Mouse (Mus musculus) left cerebral cortex, adult 8-10 months (tissue): Measurements from ENCODE around the gene Slc25a25. TPM values are rescaled to one million over a fixed set of nuclear protein-coding genes. Genes with fewer than 3 reads are reported as not detected.
"Not testable (repeated sequence)": the region's sequence is repeated elsewhere in the genome, so short reads cannot be mapped to it uniquely, and the experiment has no call there.

Experiments
- DNase-seq, 2 experiments: peaks; one replicate each; pipeline ENCODE4 v3.0.0; 2022; ENCODE audit warnings: low spot score in 2 of 2
- total RNA-seq, 4 experiments: library from RNA; stranded (reverse); gene quantifications; 2 replicates each; pipeline ENCODE4 v1.2.4; 2022

Slc25a25 gene
- total RNA-seq = 10 to 100 TPM; 56.5 to 66.1 (median 60.9) TPM

DNA sequence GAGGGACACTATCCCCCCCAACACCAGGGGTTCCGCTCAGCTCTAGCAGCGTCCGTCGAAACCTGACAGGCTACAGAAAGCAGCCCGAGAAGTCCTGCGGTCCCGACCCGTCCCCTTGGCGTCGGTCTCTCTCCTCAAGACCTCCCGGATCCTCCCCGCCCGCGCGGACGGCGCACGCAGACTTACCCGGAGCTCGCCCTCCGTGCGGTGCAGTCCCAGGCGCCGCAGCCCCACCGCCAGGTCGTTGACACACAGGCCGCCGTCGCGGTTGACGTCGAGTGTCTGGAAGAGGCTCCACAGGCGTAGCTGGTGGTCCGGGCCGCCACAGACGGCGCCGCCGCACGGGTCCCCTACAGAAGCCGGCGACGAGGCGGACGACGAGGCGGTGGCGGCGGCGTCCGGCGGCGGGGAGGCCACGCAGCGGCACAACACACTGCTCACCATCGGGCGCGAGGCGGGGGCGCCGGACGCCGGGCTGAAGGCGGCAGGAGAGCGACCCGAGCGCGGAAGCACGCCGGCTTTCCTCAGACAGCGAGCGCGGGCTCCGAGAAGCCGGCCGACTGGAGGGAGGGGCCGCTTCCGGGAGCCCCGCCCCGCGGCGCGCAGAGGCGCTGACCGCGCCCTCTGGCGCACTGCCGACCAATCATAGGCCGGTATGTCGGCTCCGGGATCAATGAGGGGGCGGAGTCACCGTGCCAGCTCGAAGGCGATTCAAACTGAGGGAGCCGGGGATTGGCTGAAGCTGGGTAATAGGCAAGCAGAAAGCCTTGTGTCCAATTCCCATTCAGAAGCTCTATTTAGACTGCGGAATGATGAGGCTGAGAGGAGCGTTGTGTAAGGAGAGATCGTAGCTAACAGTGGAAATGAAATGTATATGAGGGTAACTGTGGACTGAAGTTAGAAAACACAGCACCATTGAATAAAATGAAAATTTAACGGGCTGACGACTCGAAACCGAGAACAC is at the start of gene Slc25a25:
Gene Slc25a25, minus strand, starts transcription at position 565 of the 964 bp plus-strand sequence.
- peak; percentile 87 to 98 for DNase-seq

DNA sequence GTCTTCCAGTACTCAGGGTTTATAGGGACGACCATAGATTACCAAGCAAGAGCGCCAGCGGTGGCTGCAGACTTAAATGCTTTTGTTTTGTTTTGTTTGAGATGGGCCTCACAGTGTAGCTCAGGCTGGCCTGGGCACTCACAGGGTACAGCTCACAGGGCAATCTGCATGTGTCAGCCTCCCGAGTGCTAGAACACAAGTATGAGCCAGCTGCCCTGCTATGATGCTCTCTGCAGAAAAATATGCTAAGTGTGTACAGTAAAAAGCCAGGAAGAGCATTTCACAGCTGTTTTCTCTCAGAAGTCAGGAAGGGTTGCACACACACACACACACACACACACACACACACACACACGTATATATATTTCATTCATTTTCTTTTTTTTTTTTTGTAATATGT is 49.2 kb upstream of the Slc25a25 start:
- no peak for DNase-seq

DNA sequence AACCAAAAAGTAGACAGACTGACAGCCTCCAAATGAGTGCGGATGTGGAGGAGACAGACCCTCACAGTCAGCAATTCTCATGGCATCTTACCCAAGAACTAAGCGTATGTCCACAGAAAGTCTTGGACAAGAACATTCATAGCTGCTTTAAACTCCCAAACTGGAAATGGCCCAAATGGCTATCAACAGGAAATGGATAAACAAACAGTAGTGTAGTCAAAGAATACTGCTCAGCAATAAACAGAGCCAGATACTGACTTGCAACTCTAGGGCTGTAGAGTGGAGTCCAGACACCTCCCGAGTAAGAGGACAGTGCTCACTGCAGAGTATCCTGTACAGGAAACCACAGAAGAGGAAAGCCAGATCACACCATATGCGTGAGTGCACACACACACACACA is 48.1 kb upstream of the Slc25a25 start:
- no peak for DNase-seq

DNA sequence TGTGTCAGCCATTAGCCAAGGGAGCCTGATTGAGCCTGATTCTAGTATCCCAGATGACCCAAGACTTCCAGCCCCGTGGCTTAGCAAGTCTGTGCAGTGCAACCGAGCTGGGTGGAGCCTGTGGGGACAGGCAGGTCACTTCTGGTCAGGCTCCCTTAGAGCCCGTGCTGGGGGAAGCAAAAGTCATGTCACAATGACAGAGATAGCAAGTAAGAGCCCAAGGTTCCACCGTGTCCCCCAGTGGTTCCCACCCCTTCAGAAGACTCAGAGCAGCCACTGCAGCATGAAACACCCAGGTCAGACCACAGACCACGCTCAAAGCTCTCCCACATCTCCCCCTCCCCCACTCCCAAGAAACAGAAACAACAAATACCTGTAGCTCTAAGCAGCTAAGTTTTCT is 44.9 kb upstream of the Slc25a25 start:
- no peak for DNase-seq

DNA sequence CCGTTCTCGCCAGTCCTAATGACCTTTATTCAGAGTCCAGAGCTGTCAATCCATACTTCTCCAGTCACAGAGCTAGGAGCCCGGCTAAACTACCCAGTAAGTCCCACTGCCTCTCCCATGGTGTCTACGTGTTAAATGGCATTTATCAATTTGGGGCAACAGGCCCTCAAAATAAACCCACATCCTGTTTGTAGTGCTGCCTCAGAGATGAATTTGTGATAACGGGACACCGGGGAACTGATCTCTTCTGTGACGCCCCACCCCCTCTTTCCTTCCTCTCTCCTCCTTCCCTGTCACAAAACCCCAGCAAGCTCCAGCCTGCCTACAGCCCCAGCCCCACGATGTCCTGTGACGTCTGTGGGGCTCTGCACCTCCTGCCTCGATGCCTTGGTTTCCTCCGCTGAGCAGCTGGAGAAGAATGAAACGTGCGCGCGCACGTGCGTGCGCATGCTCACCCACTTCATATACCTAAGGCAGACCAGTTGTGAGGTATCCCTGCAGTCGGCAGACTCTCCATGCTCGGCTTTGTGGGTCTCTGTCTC is 44.0 kb upstream of the Slc25a25 start:
- no peak for DNase-seq

DNA sequence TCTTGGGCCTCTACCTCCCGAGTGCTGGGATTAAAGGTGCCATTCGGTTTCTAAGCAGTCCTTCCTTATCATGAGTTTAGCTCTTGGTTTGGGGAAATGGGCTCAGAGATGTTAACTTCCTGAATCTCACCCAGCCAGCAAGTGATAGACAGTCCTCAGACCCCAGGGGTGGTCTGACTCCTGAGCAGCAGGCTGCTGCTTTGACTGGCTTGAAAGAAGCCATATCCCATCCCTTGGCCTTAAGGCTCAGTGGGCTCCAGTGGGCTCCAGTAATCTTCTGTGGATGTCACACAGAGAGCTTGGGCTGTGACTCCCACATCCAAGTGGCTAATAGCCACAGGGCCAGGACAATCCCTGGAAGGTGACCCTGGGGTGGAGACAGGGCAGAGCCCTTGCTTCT is 43.3 kb upstream of the Slc25a25 start:
- DNase-seq = no peak

DNA sequence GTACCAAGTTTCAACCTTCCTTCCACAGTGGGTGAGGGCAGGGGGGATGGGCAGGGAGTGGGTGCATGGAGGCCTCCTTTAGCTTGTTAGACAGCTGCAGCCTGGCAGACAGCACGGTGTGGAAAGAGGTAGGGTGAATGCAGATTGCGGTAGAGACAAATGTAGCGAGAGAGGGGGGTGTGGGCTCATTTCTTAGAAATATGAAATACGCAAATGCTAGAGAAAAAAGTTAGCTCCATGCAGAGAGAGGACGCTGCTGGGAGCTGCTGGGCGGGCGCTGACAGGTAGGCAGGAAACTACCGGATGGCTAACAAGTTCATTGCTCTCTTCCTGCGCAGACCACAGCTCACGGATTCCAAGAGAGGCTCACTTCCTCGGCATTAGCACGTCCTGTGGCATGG is 42.1 kb upstream of the Slc25a25 start:
- no peak for DNase-seq

DNA sequence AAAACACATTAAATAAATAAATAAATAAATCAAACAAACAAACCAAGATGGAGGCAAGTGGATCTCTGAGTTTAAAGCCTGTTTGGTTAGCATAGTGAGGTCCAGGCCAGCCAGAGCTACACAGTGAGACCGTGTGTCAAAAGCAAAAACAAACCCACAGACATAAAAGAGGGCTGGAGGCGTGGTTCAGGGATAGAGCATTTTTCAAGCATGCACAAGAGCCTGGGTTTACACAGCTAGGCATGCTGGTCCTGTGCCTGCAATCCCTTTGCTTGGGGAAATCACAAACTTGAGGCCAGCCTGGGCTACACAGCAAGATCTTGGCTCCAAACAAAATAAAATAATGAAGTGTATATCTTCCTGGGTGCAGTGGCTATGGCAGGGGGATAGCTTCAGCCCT is 41.4 kb upstream of the Slc25a25 start:
- DNase-seq = no peak

DNA sequence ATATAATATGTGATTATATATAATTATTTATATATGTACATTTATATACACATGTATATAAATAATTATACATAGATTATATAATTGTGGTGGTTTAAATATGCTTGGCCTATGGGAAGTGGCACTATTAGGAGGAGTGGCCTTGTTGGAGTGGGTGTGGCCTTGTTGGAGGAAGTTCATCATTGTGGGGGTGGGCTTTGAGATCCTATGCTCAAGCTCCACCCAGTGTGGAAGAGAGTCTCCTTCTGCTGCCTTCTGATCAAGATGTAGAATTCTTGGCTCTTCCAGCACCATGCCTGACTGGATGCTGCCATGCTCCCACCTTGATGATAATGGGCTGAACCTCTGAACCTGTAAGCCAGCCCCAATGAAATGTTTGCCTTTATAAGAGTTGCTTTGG is 39.5 kb upstream of the Slc25a25 start:
- DNase-seq = not testable (repeated sequence)

DNA sequence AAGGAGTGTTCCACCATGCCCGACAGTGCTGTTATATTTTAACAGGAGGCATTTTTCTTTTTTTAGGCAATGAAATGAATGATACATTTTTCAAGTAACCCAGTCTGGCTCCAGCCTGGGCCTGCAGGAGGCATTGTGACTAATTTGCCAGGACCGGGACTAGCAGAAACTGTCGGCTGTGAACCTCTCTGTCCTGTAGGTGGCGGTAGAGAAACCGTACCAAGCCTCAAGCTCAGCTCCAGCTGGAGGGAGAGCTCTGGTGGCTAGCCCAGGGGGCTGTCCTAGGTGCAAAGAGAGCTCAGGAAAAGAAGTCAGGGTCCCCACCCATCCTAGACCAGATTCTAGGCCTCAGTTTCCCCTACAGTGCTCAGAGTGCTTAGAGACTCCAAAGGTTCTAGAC is 37.4 kb upstream of the Slc25a25 start:
- DNase-seq = peak; percentile 51 to 52

DNA sequence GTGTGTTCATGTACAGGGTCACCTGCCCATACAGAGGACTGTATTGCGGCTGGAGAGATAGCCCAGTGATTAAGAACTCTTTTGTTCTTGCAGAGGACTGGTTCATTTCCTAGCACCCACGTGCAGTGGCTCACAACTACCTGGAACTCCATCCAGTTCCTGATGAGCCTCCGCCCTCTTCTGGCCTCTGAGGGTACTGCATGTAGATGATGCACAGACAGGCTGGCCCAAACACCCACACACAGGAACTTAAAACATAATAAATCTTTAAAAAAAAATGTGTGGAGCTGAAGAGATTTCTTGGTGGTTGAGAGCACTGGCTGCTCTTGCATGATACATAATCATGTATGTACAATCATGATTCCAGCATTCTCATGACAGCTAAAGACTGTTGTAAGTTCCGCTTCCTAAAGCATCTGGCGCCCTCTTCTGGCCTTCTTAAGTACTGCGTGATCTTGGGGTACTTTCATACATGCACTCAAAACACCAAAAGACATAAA is 35.9 kb upstream of the Slc25a25 start:
- peak; percentile 80 to 82 for DNase-seq

DNA sequence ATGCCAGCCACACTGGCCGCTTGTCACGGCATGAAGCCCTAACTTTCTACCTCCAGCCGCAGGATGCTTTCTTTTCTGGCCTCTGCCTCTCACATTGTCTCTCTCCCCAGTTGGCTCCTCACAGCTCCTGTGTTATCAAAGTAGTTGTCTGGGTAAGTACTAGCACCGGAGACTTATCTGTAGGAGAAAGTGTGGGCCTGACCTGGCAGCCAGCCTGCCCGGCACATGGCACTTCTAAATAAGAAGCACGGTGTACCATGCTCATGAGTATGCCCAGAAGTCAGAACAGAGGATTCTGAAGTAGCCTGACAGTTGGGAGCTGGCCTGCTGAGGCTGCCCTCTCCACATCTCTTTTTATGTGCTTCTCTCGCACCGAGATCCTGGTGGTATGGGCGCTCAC is 34.9 kb upstream of the Slc25a25 start:
- no peak for DNase-seq

DNA sequence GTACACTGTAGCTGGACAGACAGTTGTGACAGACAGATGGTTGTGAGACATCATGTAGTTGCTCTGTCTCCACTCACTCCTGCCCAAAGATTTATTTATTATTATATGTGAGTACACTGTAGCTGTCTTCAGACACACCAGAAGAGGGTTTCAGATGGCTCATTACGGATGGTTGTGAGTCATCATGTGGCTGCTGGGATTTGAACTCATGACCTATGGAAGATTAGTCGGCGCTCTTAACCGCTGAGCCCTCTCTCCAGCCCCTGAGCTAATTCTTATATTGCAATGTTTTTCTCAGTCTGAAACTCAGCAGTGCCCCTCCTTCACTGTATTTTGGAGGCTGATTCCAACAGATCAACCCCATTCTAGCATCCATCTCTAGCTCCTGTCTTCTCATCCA is 34.5 kb upstream of the Slc25a25 start:
- DNase-seq = no peak

DNA sequence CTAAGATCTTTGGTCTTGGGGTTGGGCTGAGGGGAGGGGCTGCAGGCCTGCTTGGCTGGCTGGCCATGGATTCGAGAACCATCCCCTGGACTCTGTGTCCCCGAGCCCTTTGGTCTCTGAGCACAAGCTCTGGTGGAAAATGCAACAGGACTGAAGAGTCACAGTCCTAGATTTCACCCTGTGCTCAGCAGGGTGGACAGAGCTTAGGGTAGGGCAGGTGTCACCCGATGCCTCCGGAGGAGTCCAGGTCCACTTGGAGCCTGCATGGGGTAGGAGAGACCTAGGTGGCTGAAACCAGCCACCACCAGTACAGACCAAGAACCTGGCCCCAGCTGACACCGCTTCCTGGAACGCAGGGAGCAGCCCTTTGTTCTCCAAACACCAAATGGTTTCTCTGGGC is 33.7 kb upstream of the Slc25a25 start:
- no peak for DNase-seq

DNA sequence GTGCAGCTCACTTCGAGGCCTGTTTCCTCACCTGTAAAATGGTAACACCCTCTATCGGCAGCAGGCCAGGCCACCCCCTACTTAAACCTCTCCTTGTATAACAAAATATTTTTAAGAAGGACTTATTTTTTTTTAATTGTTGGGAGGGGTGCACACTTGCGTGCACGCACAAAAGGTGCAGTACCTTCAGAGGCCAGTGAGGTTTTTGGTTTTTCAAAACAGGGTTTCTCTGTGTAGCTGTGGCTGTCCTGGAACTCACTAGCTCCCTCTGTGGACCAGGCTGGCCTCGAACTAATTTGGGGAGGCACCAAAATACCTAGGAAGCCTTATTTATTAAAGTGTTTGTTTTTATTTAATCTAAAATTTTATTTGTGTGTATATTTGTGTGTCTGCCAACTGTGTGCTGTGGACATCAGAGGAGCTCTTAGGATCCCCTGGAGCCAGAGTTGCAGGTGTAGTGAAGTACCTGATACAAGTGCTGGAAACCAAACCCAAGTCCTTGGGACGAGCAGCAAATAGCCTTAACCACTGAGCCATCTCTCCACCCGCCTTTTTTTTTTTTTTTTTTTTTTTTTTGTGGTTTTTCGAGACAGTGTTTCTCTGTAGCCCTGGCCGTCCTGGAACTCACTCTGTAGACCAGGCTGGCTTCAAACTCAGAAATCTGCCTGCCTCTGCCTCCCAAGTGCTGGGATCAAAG is 32.1 kb upstream of the Slc25a25 start:
- DNase-seq = no peak

DNA sequence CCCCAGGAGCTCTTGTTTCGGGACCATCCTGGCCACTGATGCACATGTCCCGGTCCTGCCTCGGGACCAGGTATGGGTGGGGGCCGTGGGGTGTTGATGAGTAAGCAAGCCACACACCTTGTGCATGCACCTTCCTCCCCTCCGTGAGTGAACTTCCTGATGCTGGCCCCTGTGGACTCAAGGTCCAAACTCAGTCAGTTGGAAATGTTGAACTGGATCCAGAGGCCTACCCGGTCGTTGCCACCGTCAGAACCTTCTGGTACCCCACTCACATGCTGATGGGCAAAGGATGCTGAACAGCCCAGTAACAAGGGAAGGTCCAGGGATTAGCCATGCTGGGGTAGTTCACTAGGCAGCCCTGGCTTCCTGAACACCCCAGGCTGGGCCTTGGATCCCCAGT is 31.1 kb upstream of the Slc25a25 start:
- no peak for DNase-seq

DNA sequence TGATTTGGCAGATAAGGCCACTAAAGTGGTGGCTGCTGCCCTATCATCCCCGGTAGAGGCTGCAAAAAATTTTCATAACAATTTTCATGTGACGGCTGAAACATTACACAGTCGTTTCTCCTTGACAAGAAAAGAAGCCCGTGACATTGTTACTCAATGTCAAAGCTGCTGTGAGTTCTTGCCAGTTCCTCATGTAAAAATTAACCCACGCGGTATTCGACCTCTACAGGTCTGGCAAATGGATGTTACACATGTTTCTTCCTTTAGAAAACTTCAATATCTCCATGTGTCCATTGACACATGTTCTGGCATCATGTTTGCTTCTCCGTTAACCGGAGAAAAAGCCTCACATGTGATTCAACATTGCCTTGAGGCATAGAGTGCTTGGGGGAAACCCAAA is 24.1 kb upstream of the Slc25a25 start:
- DNase-seq = not testable (repeated sequence)

DNA sequence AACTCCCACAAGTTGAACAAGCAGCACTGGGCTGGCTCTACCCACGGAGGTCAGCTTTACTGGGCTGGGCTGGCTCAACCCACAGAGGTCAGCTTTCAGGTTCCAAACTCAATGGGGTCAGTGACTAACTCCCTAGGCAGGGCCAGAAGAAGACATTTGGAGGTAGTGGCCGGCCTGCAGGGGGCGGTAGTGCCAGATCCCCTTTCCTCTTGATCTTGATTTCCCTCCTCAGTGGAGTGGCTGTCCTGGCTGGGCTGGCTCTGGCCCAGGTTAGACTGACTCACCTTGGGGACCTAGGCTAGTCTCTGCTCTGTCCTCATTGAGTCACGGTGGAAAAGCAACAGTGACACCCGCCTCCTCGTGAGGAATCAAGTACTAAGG is 20.4 kb upstream of the Slc25a25 start:
- DNase-seq = no peak

DNA sequence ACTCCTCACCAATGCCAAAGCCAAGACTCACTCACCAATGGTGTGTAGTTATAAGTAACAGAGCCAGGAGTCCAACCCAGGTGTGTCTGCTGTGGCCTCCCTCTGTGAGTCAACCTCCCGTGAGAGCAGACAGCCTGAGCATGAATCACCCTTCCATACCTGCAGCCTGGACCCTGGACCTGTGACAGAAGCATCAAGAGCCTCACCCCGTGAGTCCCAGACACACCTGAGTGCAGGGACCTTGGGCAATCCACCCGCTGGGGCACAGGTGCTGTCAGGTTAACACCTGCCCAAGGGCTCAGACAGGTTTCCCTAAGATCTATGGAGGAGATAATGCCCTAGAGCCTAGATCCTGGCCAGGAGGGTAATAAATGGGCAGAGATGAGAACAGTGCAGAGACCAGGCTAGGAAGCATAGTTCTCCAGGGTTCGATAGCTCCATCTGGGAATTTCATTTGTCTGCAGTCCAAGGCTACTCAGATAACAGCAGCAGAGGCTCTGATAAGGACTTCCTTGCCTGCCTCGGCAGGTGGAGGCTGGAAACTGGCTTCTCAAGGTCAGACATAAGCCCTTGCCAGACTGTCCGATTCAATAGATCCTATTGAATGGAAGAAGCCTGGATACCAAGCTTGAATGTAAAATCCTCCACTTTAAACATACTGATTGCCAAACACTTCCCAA is 19.9 kb upstream of the Slc25a25 start:
- no peak for DNase-seq

DNA sequence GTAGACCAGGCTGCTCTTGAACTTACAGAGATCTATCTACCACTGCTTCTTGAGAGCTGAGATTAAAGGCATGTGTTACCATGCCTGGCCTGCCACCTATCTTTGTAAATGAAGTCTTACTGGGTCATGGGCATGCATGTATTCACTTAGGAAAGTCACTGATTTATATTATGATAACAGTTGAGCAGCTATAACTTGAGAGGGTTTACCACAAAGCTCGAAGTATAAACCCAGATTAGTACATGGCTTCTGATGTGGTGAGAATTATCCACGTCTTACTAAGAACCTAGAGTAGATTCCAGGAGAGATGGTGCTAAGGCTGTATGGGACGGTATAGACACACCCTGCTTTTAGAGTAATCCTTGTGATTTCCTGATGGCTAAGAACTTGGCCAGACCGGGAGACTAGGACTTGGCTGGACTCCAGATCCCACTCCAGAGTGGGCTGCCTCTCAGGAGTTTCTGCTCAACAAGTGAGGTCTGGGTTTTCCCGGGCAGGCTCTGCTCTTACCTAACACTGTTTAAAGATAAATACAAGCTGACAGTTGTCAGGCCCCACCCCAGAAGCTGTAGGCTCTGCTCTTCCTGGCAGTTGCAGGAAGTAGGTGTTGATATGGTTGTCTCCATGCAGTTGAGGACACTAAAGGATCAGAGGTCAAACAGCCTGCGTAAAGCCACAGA is 13.1 kb upstream of the Slc25a25 start:
- DNase-seq = no peak

DNA sequence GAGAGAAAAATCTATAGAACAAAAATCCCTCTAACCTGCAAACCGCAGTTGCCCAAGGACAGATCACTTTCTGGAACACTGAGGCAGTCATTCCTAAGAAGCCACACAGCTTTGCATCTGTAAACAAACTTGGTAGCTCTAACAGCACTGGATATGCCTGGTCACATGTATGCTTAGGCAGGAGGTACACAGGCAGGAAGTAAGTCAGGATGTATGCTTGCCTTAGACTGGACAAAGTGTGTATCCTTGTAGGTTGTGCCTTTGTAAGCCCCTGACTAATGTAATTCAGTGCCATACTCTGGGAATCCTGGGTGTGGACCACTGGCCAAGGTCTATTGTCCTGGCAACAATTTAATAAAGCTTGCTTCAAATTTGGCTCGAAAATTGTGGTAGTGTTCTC is 12.5 kb upstream of the Slc25a25 start:
- DNase-seq = no peak
